Mouse (Mus musculus): ENCODE data around the gene Kdm2a. TPM values are rescaled to one million over a fixed set of nuclear protein-coding genes. Genes with fewer than 3 reads are reported as not detected.
"Not testable (repeated sequence)": the region's sequence is repeated elsewhere in the genome, so short reads cannot be mapped to it uniquely, and the experiment has no call there.

Gene Kdm2a
- polyA plus RNA-seq, 1 experiment = 2.7 TPM

GRCm38 (mm10) chr19:4396998-4397797 is 887 bp downstream of the Kdm2a start:
- H3K4me3 ChIP-seq (replicated peaks) = peak overlapping the region; percentile 100
- H3K4me1 ChIP-seq (ENCODE audit: control insufficient read depth) = peaks cover 30% of the 10 kb centered on the region
- TF ChIP-seq TAL1 (IDR thresholded peaks at IDR 0.05; ENCODE audit: low read length) = no peak
- TF ChIP-seq GATA1 (IDR thresholded peaks at IDR 0.05; ENCODE audit: low read length) = no peak
- peaks cover 23% of the 10 kb centered on the region for H3K36me3 ChIP-seq (ENCODE audit: control insufficient read depth)
- H3K9me3 ChIP-seq (ENCODE audit: control insufficient read depth, low read length) = no peaks in the 10 kb centered on the region
- peaks cover 30% of the 10 kb centered on the region for H3K27me3 ChIP-seq (ENCODE audit: control insufficient read depth)

DNA sequence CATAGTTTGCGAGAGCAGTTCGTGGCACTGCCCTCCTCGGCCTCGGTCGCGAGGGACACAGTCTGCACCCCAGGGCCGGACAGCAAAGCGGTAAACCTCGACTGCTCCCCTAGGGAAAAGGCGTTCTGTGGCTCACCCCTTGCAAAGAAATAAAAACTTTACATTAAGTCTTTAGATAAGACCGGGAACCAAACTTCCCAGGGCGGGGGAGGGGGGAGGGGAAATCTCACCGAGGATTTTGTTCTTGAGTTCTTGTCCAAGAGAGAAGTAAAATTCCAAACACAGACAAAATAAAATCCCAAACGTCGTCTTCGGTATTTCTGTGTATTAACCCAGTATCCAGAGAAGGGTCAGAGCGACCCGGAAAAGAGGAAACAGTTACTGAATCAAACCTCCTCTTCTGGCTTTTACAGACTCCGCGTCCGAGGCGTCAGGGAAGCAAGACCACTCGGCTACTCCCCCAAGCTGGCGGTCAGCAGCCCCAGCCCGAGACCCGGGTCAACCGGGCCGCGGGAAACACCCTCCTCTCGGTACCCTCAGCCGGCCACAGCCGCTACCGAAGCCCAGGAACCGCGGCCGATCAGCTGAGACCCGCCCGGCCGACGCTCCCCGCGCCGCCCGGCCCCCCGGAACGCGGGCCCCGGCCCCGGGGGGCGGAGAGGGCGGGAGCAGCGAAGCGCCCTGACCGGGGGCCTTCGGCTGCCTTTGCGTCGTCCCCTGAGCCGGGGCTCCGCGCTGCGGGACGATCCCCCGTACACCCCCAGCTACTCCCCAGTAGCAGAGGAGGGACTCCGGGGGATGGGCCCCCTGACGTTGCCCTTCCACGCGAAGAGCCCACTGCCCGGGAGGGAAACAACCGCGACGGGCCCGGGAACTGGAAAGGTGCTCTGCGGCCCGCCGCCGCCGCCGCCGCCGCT is 1.7 kb downstream of the Kdm2a start:
- Histone ChIP-seq H3K36me3 (ENCODE audit: control insufficient read depth) (peaks cover 32% of the 10 kb centered on the region), H3K9me3 (ENCODE audit: control insufficient read depth, low read length) (no peaks in the 10 kb centered on the region), H3K27me3 (ENCODE audit: control insufficient read depth) (peaks cover 30% of the 10 kb centered on the region), H3K4me3 (replicated peaks) (peak overlapping the region; percentile 100), H3K4me1 (ENCODE audit: control insufficient read depth) (peaks cover 30% of the 10 kb centered on the region)
- TF ChIP-seq TAL1 (IDR thresholded peaks at IDR 0.05; ENCODE audit: low read length) = no peak
- no peak for TF ChIP-seq GATA1 (IDR thresholded peaks at IDR 0.05; ENCODE audit: low read length)

- no peaks in the 10 kb centered on the region for H3K9me3 ChIP-seq (ENCODE audit: control insufficient read depth, low read length)
- no peak for TF ChIP-seq TAL1 (IDR thresholded peaks at IDR 0.05; ENCODE audit: low read length)
- no peak for TF ChIP-seq GATA1 (IDR thresholded peaks at IDR 0.05; ENCODE audit: low read length)
- H3K36me3 ChIP-seq (ENCODE audit: control insufficient read depth) = peaks cover 75% of the 10 kb centered on the region
- no peak overlapping the region for H3K4me3 ChIP-seq (replicated peaks)
- peaks cover 5% of the 10 kb centered on the region for H3K4me1 ChIP-seq (ENCODE audit: control insufficient read depth)
- no peaks in the 10 kb centered on the region for H3K27me3 ChIP-seq (ENCODE audit: control insufficient read depth)
Observed at GRCm38 (mm10) chr19:4387276-4387675, 10.8 kb downstream of the Kdm2a start.

GRCm38 (mm10) chr19:4385026-4385425 is 13.1 kb downstream of the Kdm2a start:
- Histone ChIP-seq H3K36me3 (ENCODE audit: control insufficient read depth) (peaks cover 70% of the 10 kb centered on the region), H3K4me1 (ENCODE audit: control insufficient read depth) (peaks cover 6% of the 10 kb centered on the region), H3K4me3 (replicated peaks) (no peak overlapping the region), H3K9me3 (ENCODE audit: control insufficient read depth, low read length) (no peaks in the 10 kb centered on the region), H3K27me3 (ENCODE audit: control insufficient read depth) (no peaks in the 10 kb centered on the region)
- TF ChIP-seq GATA1 (IDR thresholded peaks at IDR 0.05; ENCODE audit: low read length) = no peak
- no peak for TF ChIP-seq TAL1 (IDR thresholded peaks at IDR 0.05; ENCODE audit: low read length)

DNA sequence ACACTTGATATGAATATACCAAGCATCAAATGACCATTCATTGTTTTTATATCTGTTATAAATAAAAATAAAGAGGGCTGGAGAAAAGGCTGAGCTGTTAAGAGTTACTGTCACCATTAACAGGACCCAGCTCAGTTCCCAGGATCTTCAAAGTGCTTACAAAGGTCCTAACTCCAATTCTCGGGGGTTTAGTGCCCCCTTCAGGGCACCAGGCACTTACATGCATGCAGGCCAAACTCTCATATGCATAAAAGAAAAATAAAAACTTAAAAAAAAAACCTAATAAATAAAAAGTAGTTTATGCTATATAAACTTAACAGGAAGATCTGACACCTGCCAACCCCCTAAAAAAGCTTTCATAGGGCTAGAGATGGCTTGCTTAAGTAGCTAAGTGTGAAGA is 13.8 kb downstream of the Kdm2a start:
- Histone ChIP-seq H3K4me3 (replicated peaks) (no peak overlapping the region), H3K27me3 (ENCODE audit: control insufficient read depth) (no peaks in the 10 kb centered on the region), H3K9me3 (ENCODE audit: control insufficient read depth, low read length) (no peaks in the 10 kb centered on the region), H3K36me3 (ENCODE audit: control insufficient read depth) (peaks cover 71% of the 10 kb centered on the region), H3K4me1 (ENCODE audit: control insufficient read depth) (peaks cover 6% of the 10 kb centered on the region)
- TF ChIP-seq TAL1 (IDR thresholded peaks at IDR 0.05; ENCODE audit: low read length) = no peak
- TF ChIP-seq GATA1 (IDR thresholded peaks at IDR 0.05; ENCODE audit: low read length) = no peak

GRCm38 (mm10) chr19:4383306-4383705 is 14.8 kb downstream of the Kdm2a start:
- Histone ChIP-seq H3K9me3 (ENCODE audit: control insufficient read depth, low read length) (no peaks in the 10 kb centered on the region), H3K27me3 (ENCODE audit: control insufficient read depth) (no peaks in the 10 kb centered on the region), H3K4me1 (ENCODE audit: control insufficient read depth) (peaks cover 6% of the 10 kb centered on the region), H3K4me3 (replicated peaks) (no peak overlapping the region), H3K36me3 (ENCODE audit: control insufficient read depth) (peaks cover 71% of the 10 kb centered on the region)
- TF ChIP-seq TAL1 (IDR thresholded peaks at IDR 0.05; ENCODE audit: low read length) (no peak), GATA1 (IDR thresholded peaks at IDR 0.05; ENCODE audit: low read length) (no peak)

GRCm38 (mm10) chr19:4382303-4382702 is 15.8 kb downstream of the Kdm2a start:
- H3K4me3 ChIP-seq (replicated peaks); H3K9me3 ChIP-seq (ENCODE audit: control insufficient read depth, low read length); H3K27me3 ChIP-seq (ENCODE audit: control insufficient read depth); H3K4me1 ChIP-seq (ENCODE audit: control insufficient read depth): not testable (repeated sequence)
- peaks cover 69% of the 10 kb centered on the region for H3K36me3 ChIP-seq (ENCODE audit: control insufficient read depth)

- Histone ChIP-seq H3K36me3 (ENCODE audit: control insufficient read depth) (peaks cover 24% of the 10 kb centered on the region), H3K4me3 (replicated peaks) (no peak overlapping the region)
Observed at GRCm38 (mm10) chr19:4370656-4371055, 27.4 kb downstream of the Kdm2a start.

GRCm38 (mm10) chr19:4370254-4370653 is 27.8 kb downstream of the Kdm2a start:
- Histone ChIP-seq H3K4me1 (ENCODE audit: control insufficient read depth) (no peaks in the 10 kb centered on the region), H3K4me3 (replicated peaks) (no peak overlapping the region), H3K27me3 (ENCODE audit: control insufficient read depth) (no peaks in the 10 kb centered on the region), H3K9me3 (ENCODE audit: control insufficient read depth, low read length) (no peaks in the 10 kb centered on the region), H3K36me3 (ENCODE audit: control insufficient read depth) (peaks cover 25% of the 10 kb centered on the region)
- TF ChIP-seq TAL1 (IDR thresholded peaks at IDR 0.05; ENCODE audit: low read length) (no peak), GATA1 (IDR thresholded peaks at IDR 0.05; ENCODE audit: low read length) (no peak)

More at GRCm38 (mm10) chr19:4370656-4371055, 27.4 kb downstream of the Kdm2a start:
- no peaks in the 10 kb centered on the region for H3K27me3 ChIP-seq (ENCODE audit: control insufficient read depth)
- no peaks in the 10 kb centered on the region for H3K9me3 ChIP-seq (ENCODE audit: control insufficient read depth, low read length)
- TF ChIP-seq GATA1 (IDR thresholded peaks at IDR 0.05; ENCODE audit: low read length) = no peak
- TF ChIP-seq TAL1 (IDR thresholded peaks at IDR 0.05; ENCODE audit: low read length) = no peak
- no peaks in the 10 kb centered on the region for H3K4me1 ChIP-seq (ENCODE audit: control insufficient read depth)
